Mouse (Mus musculus): ENCODE results near the gene Syne2.

DNA sequence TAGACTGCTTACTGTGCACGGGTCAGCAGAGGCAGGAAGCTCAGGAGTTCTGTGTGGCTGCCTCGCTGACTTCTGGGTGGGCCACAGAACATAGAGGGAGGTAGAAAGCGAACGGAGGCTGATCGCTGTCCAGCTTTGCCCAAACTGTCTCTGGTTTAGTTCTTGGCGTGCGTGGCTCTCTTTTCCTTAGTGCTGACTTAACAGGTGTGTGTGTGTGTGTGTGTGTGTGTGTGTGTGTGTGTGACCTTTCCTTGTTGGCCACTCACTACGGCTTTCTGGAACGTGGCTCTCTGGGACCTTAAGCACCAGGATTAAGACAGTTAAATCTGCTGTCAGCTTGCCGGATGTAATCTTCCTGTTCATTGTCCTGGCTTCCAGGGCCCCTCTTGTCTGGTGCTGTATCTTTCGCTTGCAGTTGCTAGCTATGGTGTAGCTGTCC lies 18.6 kb downstream of the Syne2 start:
- TF ChIP-seq CTCF (IDR thresholded peaks at IDR 0.05; ENCODE audit: low read depth) (no peak), EP300 (optimal IDR thresholded peaks at IDR 0.05) (no peak)
